Mouse (Mus musculus) forebrain, embryonic 11.5 days (tissue): ENCODE measurements around the gene Thg1l. TPM values are rescaled to one million over a fixed set of nuclear protein-coding genes. Genes with fewer than 3 reads are reported as not detected.

ENCODE experiments used
- ATAC-seq: fragments of 200-750 bp; cut with Nextera tagmentation; replicated peaks from 2 replicates; pipeline ENCODE4 v1.8.0; 2017; ENCODE audit warnings: moderate TSS enrichment; ENCODE audit not compliant: low FRiP score
- DNase-seq: peaks from one replicate; pipeline ENCODE4 v3.0.0-alpha.2; 2017; ENCODE audit warnings: low spot score
- H3K27ac ChIP-seq: fragments of 300-500 bp; sonication (generic); 2 replicates; pipeline ENCODE4 v1.5.1; 2014; ENCODE audit warnings: low read depth, low read length
- H3K27me3 ChIP-seq: fragments of 300-500 bp; sonication (generic); 2 replicates; pipeline ENCODE4 v1.6.1; 2014; ENCODE audit warnings: mild to moderate bottlenecking, low read length, mixed read lengths; ENCODE audit not compliant: control insufficient read depth, insufficient read depth
- H3K36me3 ChIP-seq: fragments of 300-500 bp; sonication (generic); 2 replicates; pipeline ENCODE4 v1.6.1; 2014; ENCODE audit warnings: mild to moderate bottlenecking, low read length, moderate library complexity, mixed read lengths; ENCODE audit not compliant: control insufficient read depth, insufficient read depth
- H3K4me1 ChIP-seq: fragments of 300-500 bp; sonication (generic); replicated peaks from 2 replicates; pipeline ENCODE4 v1.6.1; 2014; ENCODE audit warnings: low read length, mixed read lengths; ENCODE audit not compliant: control insufficient read depth, insufficient read depth
- H3K4me2 ChIP-seq: fragments of 300-500 bp; sonication (generic); 2 replicates; pipeline ENCODE4 v1.6.1; 2014; ENCODE audit warnings: low read depth, mild to moderate bottlenecking, low read length, moderate library complexity, mixed read lengths; ENCODE audit not compliant: severe bottlenecking
- H3K4me3 ChIP-seq: fragments of 300-500 bp; sonication (generic); 2 replicates; pipeline ENCODE4 v1.5.1; 2014; ENCODE audit warnings: low read depth, low read length
- H3K9ac ChIP-seq: fragments of 300-500 bp; sonication (generic); 2 replicates; pipeline ENCODE4 v1.6.1; 2014; ENCODE audit warnings: low read length
- H3K9me3 ChIP-seq: fragments of 300-500 bp; sonication (generic); 2 replicates; pipeline ENCODE4 v1.6.1; 2016; ENCODE audit warnings: low read length, mixed read lengths; ENCODE audit not compliant: control insufficient read depth
- WGBS: fragments of 180-500 bp; shearing (Covaris S2); extraction: QIAGEN DNeasy Blood & Tissue Kit; methylation state at CpG from one replicate; pipeline ENCODE4 v1.1.7; 2014; 5-methylcytosine and 5-hydroxymethylcytosine counted together
- polyA plus RNA-seq: library from polyadenylated mRNA; unstranded; fragments of >200 nt; fragmentation: Nextera tagmentation; extraction: Ambion mirVana; gene quantifications from 2 replicates; pipeline ENCODE4 v1.2.1, GENCODE M21; 2014

The Thg1l gene
- polyA plus RNA-seq, 1 experiment from 2014 or later = 14.1 TPM

DNA sequence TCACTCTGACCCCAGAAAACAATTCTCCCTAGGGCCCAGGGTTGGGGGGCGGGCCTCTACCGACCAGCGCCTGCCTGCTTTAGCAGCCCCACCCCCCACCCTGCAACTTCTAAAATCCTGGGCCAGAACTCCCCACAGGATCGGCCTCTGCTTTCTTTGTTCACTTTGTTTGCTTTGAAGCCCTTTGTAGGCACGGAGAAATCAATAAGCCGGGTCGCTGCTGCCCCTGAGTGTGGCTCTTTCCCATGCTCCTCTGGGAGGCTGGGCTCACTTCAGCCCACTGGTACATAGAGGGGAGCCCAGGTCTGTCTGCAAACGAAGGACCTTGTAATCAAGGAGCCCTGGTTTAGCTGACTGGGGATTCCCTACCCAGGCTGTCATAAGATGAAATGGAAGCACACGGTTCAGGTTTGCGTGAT, 33.8 kb downstream of the Thg1l start:
- Histone ChIP-seq H3K4me2 (peak overlapping the region; percentile 31), H3K4me1 (peaks cover 5% of the 10 kb centered on the region; the same call in 1 of the 2 replicates), H3K36me3 (no peaks in the 10 kb centered on the region), H3K27ac (peak overlapping the region; percentile 47), H3K4me3 (no peak overlapping the region), H3K9ac (peak overlapping the region; percentile 37), H3K27me3 (no peaks in the 10 kb centered on the region), H3K9me3 (no peaks in the 10 kb centered on the region)
- ATAC-seq (peak; percentile 57), DNase-seq (peak; percentile 63)
- WGBS = 7% methylated on average over 10 of the region's 10 CpGs

- 0 out of 2 replicates have a peak, but pooled peaks have one; percentile 4 for ATAC-seq
- H3K4me3 ChIP-seq = no peak overlapping the region
Observed at GRCm38 (mm10) chr11:45921026-45921425, 34.3 kb downstream of the Thg1l start.

DNA sequence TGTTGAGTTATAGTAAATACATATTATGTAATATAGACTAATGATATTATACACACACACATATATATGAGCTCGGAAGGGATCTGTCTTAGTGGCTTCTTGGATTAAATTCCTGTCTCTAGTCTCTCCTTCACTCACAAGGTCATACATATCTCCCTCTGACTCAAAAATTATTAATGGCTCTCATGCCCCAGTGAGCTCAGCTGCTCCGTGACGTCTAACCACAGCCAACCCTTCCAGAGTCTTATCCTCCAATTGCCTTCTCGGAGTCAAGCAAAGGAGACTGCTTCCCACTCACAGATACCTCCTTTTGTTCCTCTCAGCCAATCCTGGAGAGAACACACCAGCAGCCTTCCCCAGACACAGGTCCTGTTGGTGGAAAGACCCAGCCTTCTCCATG, 36.5 kb downstream of the Thg1l start:
- Histone ChIP-seq H3K9me3 (no peaks in the 10 kb centered on the region), H3K27me3 (no peaks in the 10 kb centered on the region), H3K36me3 (no peaks in the 10 kb centered on the region), H3K27ac (no peak overlapping the region), H3K4me3 (no peak overlapping the region), H3K4me2 (no peak overlapping the region), H3K4me1 (peaks cover 5% of the 10 kb centered on the region; the same call in 1 of the 2 replicates), H3K9ac (no peak overlapping the region)
- DNase-seq (no peak), ATAC-seq (no peak)
- 87% methylated on average over 4 of the region's 4 CpGs for WGBS

More at GRCm38 (mm10) chr11:45921026-45921425, 34.3 kb downstream of the Thg1l start:
- Histone ChIP-seq H3K27ac (peak overlapping the region; percentile 47; the same call in 1 of the 2 replicates), H3K27me3 (no peaks in the 10 kb centered on the region), H3K4me2 (peak overlapping the region; percentile 31; the same call in 1 of the 2 replicates), H3K9me3 (no peaks in the 10 kb centered on the region), H3K36me3 (no peaks in the 10 kb centered on the region), H3K9ac (peak overlapping the region; percentile 37), H3K4me1 (peaks cover 5% of the 10 kb centered on the region; the same call in 1 of the 2 replicates)
- 45% methylated on average over 8 of the region's 8 CpGs for WGBS
- no peak for DNase-seq

- ATAC-seq (no peak), DNase-seq (no peak)
- 92% methylated on average over 6 of the region's 6 CpGs for WGBS
Observed at GRCm38 (mm10) chr11:45918018-45918417, 37.3 kb downstream of the Thg1l start.

DNA sequence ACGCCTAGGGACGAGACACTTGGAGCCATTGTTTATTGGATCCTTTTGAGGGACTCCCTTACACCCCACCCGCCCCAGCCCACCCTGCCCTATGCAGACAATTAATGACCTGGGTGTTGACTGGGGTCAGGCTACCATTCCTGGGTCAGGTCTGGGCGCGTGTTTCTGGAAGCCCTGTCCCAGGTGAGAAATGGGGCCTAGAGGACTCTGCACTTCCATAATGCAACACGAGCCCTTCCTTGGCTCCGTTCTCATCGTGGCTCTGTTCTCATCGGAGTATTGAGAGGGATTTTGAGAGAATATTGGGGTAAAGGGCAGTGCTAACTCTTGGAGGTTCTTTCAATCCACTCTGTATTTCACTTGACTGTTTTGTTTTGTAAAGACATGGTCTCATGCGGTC, 39.1 kb downstream of the Thg1l start:
- no peak overlapping the region for H3K4me3 ChIP-seq
- ATAC-seq = no peak
- H3K9ac ChIP-seq = no peak overlapping the region
- H3K9me3 ChIP-seq = no peaks in the 10 kb centered on the region
- H3K4me2 ChIP-seq = no peak overlapping the region
- no peak overlapping the region for H3K27ac ChIP-seq
- no peak for DNase-seq
- H3K36me3 ChIP-seq = no peaks in the 10 kb centered on the region
- 89% methylated on average over 10 of the region's 10 CpGs for WGBS
- peaks cover 3% of the 10 kb centered on the region; the same call in 1 of the 2 replicates for H3K4me1 ChIP-seq
- no peaks in the 10 kb centered on the region for H3K27me3 ChIP-seq

More at GRCm38 (mm10) chr11:45918018-45918417, 37.3 kb downstream of the Thg1l start:
- Histone ChIP-seq H3K4me1 (peaks cover 5% of the 10 kb centered on the region; the same call in 1 of the 2 replicates), H3K27ac (no peak overlapping the region), H3K9ac (no peak overlapping the region), H3K9me3 (no peaks in the 10 kb centered on the region), H3K36me3 (no peaks in the 10 kb centered on the region), H3K4me2 (no peak overlapping the region), H3K4me3 (no peak overlapping the region), H3K27me3 (no peaks in the 10 kb centered on the region)

DNA sequence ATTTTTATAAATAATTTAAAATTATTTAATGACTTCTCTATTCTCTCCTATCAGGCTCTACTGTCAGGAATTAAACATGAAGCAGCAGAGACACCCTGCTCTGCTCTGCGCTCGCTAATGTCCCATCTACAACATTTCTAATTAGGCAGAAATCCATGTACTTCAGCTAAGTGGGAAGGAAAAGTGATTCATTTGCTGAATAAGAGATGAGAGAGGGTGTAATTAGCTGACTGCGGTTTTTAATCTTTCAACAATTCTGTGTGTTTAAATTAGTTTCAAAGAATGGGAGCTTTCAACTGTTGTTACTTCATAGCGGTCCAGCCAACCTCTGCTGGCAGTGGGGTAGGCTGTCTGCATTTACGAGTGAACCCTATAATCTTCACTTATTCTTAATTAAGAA, 44.6 kb downstream of the Thg1l start:
- ATAC-seq (0 out of 2 replicates have a peak, but pooled peaks have one; percentile 30), DNase-seq (no peak)
- Histone ChIP-seq H3K27ac (no peak overlapping the region), H3K27me3 (no peaks in the 10 kb centered on the region), H3K4me2 (no peak overlapping the region), H3K9ac (no peak overlapping the region), H3K4me1 (no peaks in the 10 kb centered on the region), H3K4me3 (no peak overlapping the region), H3K36me3 (no peaks in the 10 kb centered on the region; the same call in 1 of the 2 replicates), H3K9me3 (no peaks in the 10 kb centered on the region)
- 67% methylated on average over 5 of the region's 5 CpGs for WGBS

- H3K9ac ChIP-seq = no peak overlapping the region
- H3K36me3 ChIP-seq = no peaks in the 10 kb centered on the region; the same call in 1 of the 2 replicates
- H3K4me1 ChIP-seq = no peaks in the 10 kb centered on the region
- no peak for ATAC-seq
- no peak overlapping the region for H3K27ac ChIP-seq
- H3K27me3 ChIP-seq = no peaks in the 10 kb centered on the region
- H3K9me3 ChIP-seq = no peaks in the 10 kb centered on the region
- H3K4me3 ChIP-seq = no peak overlapping the region
- DNase-seq = no peak
- no peak overlapping the region for H3K4me2 ChIP-seq
- WGBS = 93% methylated on average over 7 of the region's 7 CpGs
Observed at GRCm38 (mm10) chr11:45908894-45909293, 46.4 kb downstream of the Thg1l start.

GRCm38 (mm10) chr11:45908070-45908469, 47.2 kb downstream of the Thg1l start:
- no peak overlapping the region for H3K4me3 ChIP-seq
- H3K4me1 ChIP-seq = no peaks in the 10 kb centered on the region
- 94% methylated on average over 7 of the region's 7 CpGs for WGBS
- no peaks in the 10 kb centered on the region for H3K27me3 ChIP-seq
- ATAC-seq = no peak
- no peak overlapping the region for H3K4me2 ChIP-seq
- no peak overlapping the region for H3K27ac ChIP-seq
- no peak for DNase-seq
- no peaks in the 10 kb centered on the region; the same call in 1 of the 2 replicates for H3K36me3 ChIP-seq
- H3K9me3 ChIP-seq = no peaks in the 10 kb centered on the region
- H3K9ac ChIP-seq = no peak overlapping the region

- DNase-seq = no peak
- no peak for ATAC-seq
- Histone ChIP-seq H3K36me3 (no peaks in the 10 kb centered on the region; the same call in 1 of the 2 replicates), H3K4me2 (no peak overlapping the region), H3K9ac (no peak overlapping the region), H3K4me3 (no peak overlapping the region), H3K4me1 (no peaks in the 10 kb centered on the region), H3K27ac (no peak overlapping the region), H3K9me3 (no peaks in the 10 kb centered on the region), H3K27me3 (no peaks in the 10 kb centered on the region)
- 90% methylated on average over 5 of the region's 5 CpGs for WGBS
Observed at GRCm38 (mm10) chr11:45907301-45907700, 48.0 kb downstream of the Thg1l start.
